1 mouse cellular context compared by ENCODE assay signal in the genomic region with DNA sequence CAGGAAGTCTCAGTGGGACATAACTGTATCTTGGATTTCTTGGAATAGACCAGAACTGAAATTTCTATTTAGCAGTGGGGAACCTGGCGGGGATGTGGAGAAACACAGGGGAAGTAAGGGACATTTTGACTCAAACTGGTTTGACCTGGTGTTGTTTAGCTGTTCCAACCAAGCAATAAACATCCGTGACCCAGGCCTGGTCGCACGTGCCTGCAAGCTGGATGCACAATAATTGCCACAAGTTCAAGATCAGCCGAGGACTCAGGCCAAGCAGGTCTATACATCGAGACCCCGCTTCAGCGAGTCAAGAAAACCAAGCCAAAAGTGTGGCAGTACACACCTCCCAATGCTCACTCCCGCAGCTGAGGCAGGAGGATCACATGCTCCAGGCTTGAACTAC.
A peak's percentile ranks its signal among the peaks of the same experiment; 100 is the strongest.
TF ChIP-seq lines count a peak whose summit lies in the region.

No protein-coding gene starts in this region.

TF ChIP-seq in MEL, 35 proteins besides CTCF, POLR2A, EP300 and RAD21:
- TF ChIP-seq MYC (IDR thresholded peaks at IDR 0.05; ENCODE audit: low read depth, low read length): 0 out of 2 replicates have a peak, but pooled peaks have one; percentile 63
- no peak for TF ChIP-seq ZKSCAN1 (IDR thresholded peaks at IDR 0.05; ENCODE audit: low read depth, low read length)
- TF ChIP-seq MXI1 (IDR thresholded peaks at IDR 0.05; ENCODE audit: low read depth, low read length): no peak; the same call in 1 of the 2 replicates
- peak; percentile 59; the same call in 1 of the 2 replicates for TF ChIP-seq BHLHE40 (IDR thresholded peaks at IDR 0.05; ENCODE audit: borderline replicate concordance, low read depth, low read length)
- no peak for TF ChIP-seq MAX (IDR thresholded peaks at IDR 0.05; ENCODE audit: low read length)
- no peak for TF ChIP-seq POLR2AphosphoS5 (IDR thresholded peaks at IDR 0.05; ENCODE audit: borderline replicate concordance, low read depth, low read length)
- TF ChIP-seq CHD1 (IDR thresholded peaks at IDR 0.05; ENCODE audit: low read depth, low read length): no peak
- TF ChIP-seq TCF12 (IDR thresholded peaks at IDR 0.05; ENCODE audit: low read depth, low read length): no peak
- no peak for TF ChIP-seq NELFE (IDR thresholded peaks at IDR 0.05; ENCODE audit: low read depth, low read length)
